Mouse (Mus musculus): ENCODE measurements around the gene Fut4. TPM values are rescaled to one million over a fixed set of nuclear protein-coding genes. Genes with fewer than 3 reads are reported as not detected.

Gene Fut4
- polyA plus RNA-seq, 1 experiment from 2014 or later = 1.7 TPM

Other genes starting within 250 kb of the Fut4 start
- 8.3 and 9.1 TPM in 2 replicates for gene Amotl1, start 107.3 kb downstream of the Fut4 start, polyA plus RNA-seq (2015; fragmentation: Nextera tagmentation; extraction: Ambion mirVana)
- gene Piwil4, start 11.7 kb downstream of the Fut4 start, polyA plus RNA-seq (2015; fragmentation: Nextera tagmentation; extraction: Ambion mirVana) = 0.30 and 0.34 TPM in 2 replicates
- 3.6 and 4.5 TPM in 2 replicates for gene 1700012B09Rik, start 18.6 kb upstream of the Fut4 start, polyA plus RNA-seq (2015; fragmentation: Nextera tagmentation; extraction: Ambion mirVana)
- gene Mre11a, start 32.3 kb upstream of the Fut4 start, polyA plus RNA-seq (2015; fragmentation: Nextera tagmentation; extraction: Ambion mirVana) = 10.5 and 13.1 TPM in 2 replicates
- gene Ankrd49, start 32.5 kb upstream of the Fut4 start, polyA plus RNA-seq (2015; fragmentation: Nextera tagmentation; extraction: Ambion mirVana) = 27.9 and 30.9 TPM in 2 replicates
- gene Gpr83, start 107.8 kb upstream of the Fut4 start, polyA plus RNA-seq (2015; fragmentation: Nextera tagmentation; extraction: Ambion mirVana) = 4.1 and 4.2 TPM in 2 replicates
- gene Izumo1r, start 151.6 kb upstream of the Fut4 start, polyA plus RNA-seq (2015; fragmentation: Nextera tagmentation; extraction: Ambion mirVana) = not detected in 2 replicates

Data from midbrain, embryonic 16.5 days (tissue).